Mouse (Mus musculus) midbrain, embryonic 12.5 days (tissue): Measurements from ENCODE around the gene Zfp865. TPM values are rescaled to one million over a fixed set of nuclear protein-coding genes. Genes with fewer than 3 reads are reported as not detected.
"Not testable (repeated sequence)": the region's sequence is repeated elsewhere in the genome, so short reads cannot be mapped to it uniquely, and the experiment has no call there.

Source experiments
- ATAC-seq: fragments of 200-750 bp; cut with Nextera tagmentation; 2 replicates; pipeline ENCODE4 v1.8.0; 2017; ENCODE audit warnings: low read depth, moderate TSS enrichment, moderate library complexity; ENCODE audit not compliant: low FRiP score
- H3K27ac ChIP-seq: fragments of 300-500 bp; sonication (generic); replicated peaks from 2 replicates; pipeline ENCODE4 v1.5.1; 2016; ENCODE audit warnings: mild to moderate bottlenecking
- H3K27me3 ChIP-seq: fragments of 300-500 bp; sonication (generic); 2 replicates; pipeline ENCODE4 v1.6.1; 2016; ENCODE audit warnings: mild to moderate bottlenecking
- H3K36me3 ChIP-seq: fragments of 300-500 bp; sonication (generic); 2 replicates; pipeline ENCODE4 v1.6.1; 2016
- H3K4me1 ChIP-seq: fragments of 300-500 bp; sonication (generic); 2 replicates; pipeline ENCODE4 v1.6.1; 2016
- H3K4me2 ChIP-seq: fragments of 300-500 bp; sonication (generic); replicated peaks from 2 replicates; pipeline ENCODE4 v1.6.1; 2016; ENCODE audit warnings: mild to moderate bottlenecking, moderate library complexity
- H3K4me3 ChIP-seq: fragments of 300-500 bp; sonication (generic); 2 replicates; pipeline ENCODE4 v1.5.1; 2016; ENCODE audit warnings: mild to moderate bottlenecking
- H3K9ac ChIP-seq: fragments of 300-500 bp; sonication (generic); replicated peaks from 2 replicates; pipeline ENCODE4 v1.6.1; 2016; ENCODE audit warnings: mild to moderate bottlenecking, moderate library complexity
- H3K9me3 ChIP-seq: fragments of 300-500 bp; sonication (generic); 2 replicates; pipeline ENCODE4 v1.6.1; 2016; ENCODE audit warnings: mild to moderate bottlenecking
- WGBS: fragments of 180-500 bp; shearing (Covaris S2); methylation state at CpG from one replicate; pipeline ENCODE4 v1.1.7; 2016; 5-methylcytosine and 5-hydroxymethylcytosine counted together
- polyA plus RNA-seq: library from polyadenylated mRNA; unstranded; fragments of >200 nt; fragmentation: Nextera tagmentation; extraction: Ambion mirVana; gene quantifications from 2 replicates; pipeline ENCODE4 v1.2.1, GENCODE M21; 2016

Zfp865 gene
- polyA plus RNA-seq, 1 experiment from 2014 or later, result 7.6 TPM

DNA sequence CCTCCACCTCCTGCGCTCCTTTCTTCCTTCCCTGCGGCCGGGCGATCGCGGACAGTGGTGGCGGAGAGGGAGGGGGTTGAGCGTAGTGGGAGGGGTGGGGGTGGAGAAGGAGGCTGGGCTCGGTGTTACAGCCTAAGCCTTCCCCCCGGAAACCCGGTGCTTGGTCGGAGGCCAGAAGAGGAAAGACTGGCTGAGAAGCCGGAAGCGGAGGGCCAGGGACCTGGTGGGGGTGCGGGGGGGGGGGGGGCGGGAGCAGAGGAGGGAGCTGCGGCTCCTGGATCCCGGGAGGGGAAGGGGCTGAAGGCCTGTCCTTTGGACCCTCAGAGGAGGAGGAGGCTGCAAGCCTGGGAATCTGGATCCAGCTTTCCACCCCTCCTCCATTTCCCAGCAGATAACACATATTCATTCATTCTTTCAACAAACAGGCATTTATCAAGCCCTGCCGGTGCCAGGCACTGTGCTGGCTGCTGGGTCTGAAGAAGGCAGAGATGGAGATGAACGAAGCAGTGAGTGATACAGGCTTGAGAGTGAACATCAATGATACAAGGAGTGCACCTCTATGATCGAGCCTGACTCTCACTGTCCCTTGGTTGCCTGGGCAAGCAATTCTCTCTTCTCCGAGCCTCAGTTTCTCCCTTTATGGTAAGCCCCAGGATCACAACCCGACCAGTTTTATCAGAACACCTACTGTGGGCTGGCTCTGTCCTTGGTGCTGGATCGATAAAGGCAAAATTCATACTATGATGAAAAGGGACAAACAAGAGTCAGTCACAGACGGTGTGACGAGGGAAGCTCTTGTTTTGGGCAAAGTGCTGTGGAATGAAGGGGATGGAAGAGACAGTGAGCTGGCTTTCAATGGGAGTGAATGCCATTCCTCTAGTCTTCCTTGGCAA is 23.9 kb upstream of the Zfp865 start, which contains the start of gene Zfp579:
Zfp579 (minus strand) TSS at position 156 of the 893 bp plus-strand sequence.
- Histone ChIP-seq H3K4me3 (peak within 1 kb of the TSS; percentile 84), H3K27me3 (peaks cover 23% of the 10 kb centered on the region), H3K4me2 (peak within 1 kb of the TSS; percentile 84), H3K4me1 (peaks cover 28% of the 10 kb centered on the region), H3K9me3 (no peaks in the 10 kb centered on the region), H3K27ac (peak within 1 kb of the TSS; percentile 74), H3K9ac (peak within 1 kb of the TSS; percentile 93), H3K36me3 (peaks cover 32% of the 10 kb centered on the region)
- WGBS, result 8% methylated on average over 10 of the region's 26 CpGs
- ATAC-seq, result peak; percentile 87

DNA sequence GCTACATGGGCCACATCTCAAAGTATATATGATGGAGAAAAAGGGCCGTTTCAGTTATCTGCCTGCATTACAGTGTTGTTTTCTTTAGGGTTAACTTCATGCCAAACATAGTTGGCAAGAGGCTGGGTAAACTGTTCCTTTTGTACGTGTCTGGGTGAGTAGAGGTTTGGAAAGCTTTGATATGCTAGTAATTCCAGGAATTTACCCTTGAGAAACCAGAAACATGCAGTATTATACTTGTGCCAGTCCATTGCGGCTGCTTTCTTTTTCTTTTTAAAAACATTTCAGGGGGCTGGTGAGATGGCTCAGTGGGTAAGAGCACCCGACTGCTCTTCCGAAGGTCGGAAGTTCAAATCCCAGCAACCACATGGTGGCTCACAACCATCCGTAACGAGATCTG is 23.2 kb upstream of the Zfp865 start:
- Histone ChIP-seq H3K4me2 (peak overlapping the region; percentile 84), H3K4me1 (peaks cover 28% of the 10 kb centered on the region), H3K9ac (peak overlapping the region; percentile 93), H3K4me3 (peak overlapping the region; percentile 84), H3K27me3 (peaks cover 23% of the 10 kb centered on the region), H3K9me3 (no peaks in the 10 kb centered on the region), H3K36me3 (peaks cover 25% of the 10 kb centered on the region), H3K27ac (peak overlapping the region; percentile 74)
- WGBS, result 73% methylated on average over 8 of the region's 8 CpGs
- ATAC-seq, result no peak

DNA sequence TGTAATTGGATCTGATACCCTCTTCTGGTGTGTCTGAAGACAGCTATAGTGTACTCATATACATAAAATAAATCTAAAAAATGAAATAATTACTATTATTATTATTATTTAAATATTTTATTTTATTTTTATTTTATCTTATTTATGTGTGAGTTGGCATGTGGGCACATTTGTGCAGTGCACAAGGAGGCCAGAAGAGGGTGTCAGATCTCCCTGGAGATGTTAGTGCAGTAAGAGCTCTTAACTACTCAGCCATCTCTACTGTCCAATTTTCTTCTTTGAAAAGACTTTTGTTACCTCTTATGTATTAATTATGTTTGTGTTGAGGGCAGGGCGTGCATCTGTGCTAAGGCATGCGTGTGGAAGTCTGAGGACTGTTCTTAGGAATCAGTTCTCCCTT is 20.3 kb upstream of the Zfp865 start:
- Histone ChIP-seq H3K27me3 (peaks cover 3% of the 10 kb centered on the region), H3K4me2 (no peak overlapping the region), H3K4me1 (peaks cover 12% of the 10 kb centered on the region), H3K4me3 (no peak overlapping the region), H3K9me3 (no peaks in the 10 kb centered on the region), H3K36me3 (no peaks in the 10 kb centered on the region), H3K9ac (no peak overlapping the region), H3K27ac (no peak overlapping the region)
- no peak for ATAC-seq
- WGBS, result 74% methylated on average over 2 of the region's 2 CpGs

DNA sequence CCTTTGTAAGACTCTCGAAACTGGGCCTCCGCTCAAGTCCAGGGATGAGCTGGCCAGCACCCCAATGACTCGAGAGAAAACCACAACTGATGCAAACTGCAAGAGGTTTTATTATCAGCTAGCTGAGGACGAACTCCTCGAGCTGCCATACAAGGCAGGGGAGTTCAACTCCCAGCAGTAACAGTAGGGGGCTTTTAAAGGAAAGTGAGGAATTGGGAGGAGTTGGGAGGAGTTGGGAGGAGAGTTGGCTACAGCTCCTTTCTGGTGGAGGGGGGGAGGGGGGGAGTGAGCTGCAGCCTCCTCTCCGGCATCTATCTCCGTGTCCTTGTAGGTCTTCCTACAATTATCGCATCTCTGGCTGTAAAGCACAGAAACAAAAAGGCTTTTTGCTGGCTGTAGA is 17.3 kb upstream of the Zfp865 start:
- peaks cover 20% of the 10 kb centered on the region for H3K36me3 ChIP-seq
- H3K4me1 ChIP-seq, H3K4me2 ChIP-seq, H3K27ac ChIP-seq, H3K27me3 ChIP-seq, H3K4me3 ChIP-seq, ATAC-seq, H3K9me3 ChIP-seq, H3K9ac ChIP-seq: not testable (repeated sequence)
- 81% methylated on average over 8 of the region's 8 CpGs for WGBS

DNA sequence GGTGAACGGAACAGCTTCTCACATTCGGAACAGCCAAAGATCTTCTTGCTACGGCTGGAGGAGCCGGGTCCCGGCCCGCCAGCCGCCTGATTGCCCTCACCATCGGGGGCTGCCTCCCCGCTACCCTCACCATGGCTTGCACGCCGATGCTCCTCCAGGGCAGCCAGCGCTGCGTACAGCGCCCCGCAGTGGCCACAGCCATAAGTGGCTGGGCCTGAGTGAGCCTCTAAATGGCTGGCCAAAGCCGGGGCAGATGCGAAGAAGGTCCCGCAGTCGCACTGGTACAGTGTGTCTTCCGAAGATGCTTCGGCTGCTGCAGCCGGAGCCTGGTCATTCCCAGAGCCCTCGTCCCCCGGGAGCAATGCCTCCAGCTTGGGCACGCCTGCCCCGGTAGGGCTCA is 11.9 kb upstream of the Zfp865 start:
- Histone ChIP-seq H3K9me3 (no peaks in the 10 kb centered on the region), H3K4me3 (no peak overlapping the region), H3K4me2 (no peak overlapping the region), H3K27ac (no peak overlapping the region), H3K27me3 (no peaks in the 10 kb centered on the region), H3K36me3 (peaks cover 70% of the 10 kb centered on the region), H3K9ac (no peak overlapping the region), H3K4me1 (0 out of 2 replicates have a peak, but pooled peaks cover under 1% of the 10 kb centered on the region)
- WGBS, result 97% methylated on average over 26 of the region's 26 CpGs
- ATAC-seq, result 0 out of 2 replicates have a peak, but pooled peaks have one; percentile 10

DNA sequence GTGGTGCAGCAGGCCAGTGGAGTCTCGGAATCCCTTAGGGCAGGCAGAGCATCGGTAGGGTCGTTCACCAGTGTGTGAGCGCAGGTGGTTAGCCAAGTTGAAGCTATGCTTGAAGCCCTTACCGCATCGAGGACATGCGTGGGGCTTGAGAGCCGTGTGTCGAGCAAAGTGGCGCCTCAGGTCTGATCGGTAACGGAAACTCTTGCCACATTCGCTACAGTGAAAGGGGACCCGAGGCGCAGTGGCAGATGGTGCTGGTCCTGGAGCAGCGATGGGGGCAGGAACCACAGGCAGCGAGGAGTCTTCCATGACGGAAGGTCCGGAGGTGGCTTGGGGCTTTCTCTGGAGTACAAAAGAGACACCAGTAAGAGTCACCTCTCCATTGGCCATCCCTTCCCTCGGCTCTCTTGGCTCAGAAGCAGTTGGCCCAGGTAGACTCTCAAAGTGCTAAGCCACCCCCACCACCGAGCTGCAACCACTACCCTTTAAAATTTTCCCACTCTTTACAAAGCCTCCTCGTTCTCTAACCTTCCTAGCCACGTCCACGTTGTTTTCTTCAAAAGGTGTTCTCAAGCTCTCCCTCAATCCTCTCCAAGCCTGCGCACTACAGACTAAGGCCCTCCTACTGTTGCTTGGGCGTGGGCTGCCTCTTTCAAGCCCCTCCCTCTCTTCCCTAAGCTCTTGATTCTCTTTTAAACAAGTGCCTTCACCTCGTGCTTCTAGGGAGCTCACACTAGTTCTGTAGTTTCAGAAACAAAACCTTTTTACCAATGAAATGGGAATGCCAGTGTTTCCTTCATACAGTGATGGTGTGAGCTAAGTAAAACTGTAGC is 7.3 kb upstream of the Zfp865 start:
- ATAC-seq, result no peak
- no peaks in the 10 kb centered on the region for H3K27me3 ChIP-seq
- peak overlapping the region; percentile 55; the same call in 1 of the 2 replicates for H3K4me2 ChIP-seq
- 90% methylated on average over 27 of the region's 27 CpGs for WGBS
- H3K9me3 ChIP-seq, result no peaks in the 10 kb centered on the region
- no peak overlapping the region for H3K4me3 ChIP-seq
- H3K4me1 ChIP-seq, result peaks cover 10% of the 10 kb centered on the region
- H3K9ac ChIP-seq, result no peak overlapping the region
- peaks cover 54% of the 10 kb centered on the region for H3K36me3 ChIP-seq
- H3K27ac ChIP-seq, result no peak overlapping the region

DNA sequence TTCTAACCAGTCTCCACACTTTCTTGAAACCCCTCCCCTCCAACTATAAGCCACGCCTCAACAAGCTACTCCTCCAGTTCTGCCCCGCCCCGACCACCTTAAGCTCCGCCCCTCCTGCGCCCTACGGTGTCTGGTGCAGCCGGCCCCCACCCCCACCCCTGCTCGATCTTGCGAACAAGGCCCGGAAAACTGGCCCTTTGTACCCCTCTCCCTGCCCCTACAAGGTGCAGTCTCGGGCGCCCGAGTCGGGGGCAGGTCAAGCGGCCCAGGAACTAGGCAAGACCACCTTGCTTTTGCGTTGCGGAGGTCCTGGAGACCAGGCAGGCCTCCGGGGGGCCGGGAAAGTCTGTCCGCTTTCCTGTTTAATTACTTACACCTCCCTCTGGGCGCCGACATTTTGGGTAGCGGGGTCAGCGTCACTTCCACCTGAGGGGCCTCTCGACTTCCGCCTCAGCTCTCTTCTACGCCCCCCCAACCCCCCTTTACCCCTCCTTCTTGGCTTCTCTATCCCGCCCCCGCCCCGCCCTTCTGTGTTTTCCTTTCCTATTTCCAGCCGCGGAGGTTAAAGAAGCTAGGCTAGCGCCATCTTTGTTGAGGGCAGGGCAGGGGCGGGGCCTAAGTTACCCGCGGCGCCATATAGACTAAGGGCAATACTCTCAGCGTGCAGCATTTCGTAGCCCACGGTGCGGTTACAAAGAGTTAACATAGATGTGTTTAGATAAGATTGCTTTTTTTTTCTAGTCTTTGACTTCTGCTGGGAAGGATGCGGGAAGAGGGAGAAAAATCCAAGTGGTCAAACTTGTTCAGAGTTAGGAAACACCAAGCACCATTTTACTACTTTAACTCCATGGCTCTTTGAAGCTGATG is 5.7 kb upstream of the Zfp865 start, which contains the start of the genes Zfp524 and Fiz1:
Zfp524 (plus strand) TSS at position 165 of the 867 bp plus-strand sequence.
Fiz1 (minus strand) TSS at position 447 of the 867 bp plus-strand sequence.
- ATAC-seq, result peak; percentile 82
- under 1% methylated on average over 38 of the region's 42 CpGs for WGBS
- Histone ChIP-seq H3K36me3 (peaks cover 38% of the 10 kb centered on the region), H3K9me3 (no peaks in the 10 kb centered on the region), H3K4me3 (peak within 1 kb of the TSS; percentile 72), H3K4me2 (peak within 1 kb of the TSS; percentile 55), H3K27ac (peak within 1 kb of the TSS; percentile 96), H3K9ac (peak within 1 kb of the TSS; percentile 88), H3K27me3 (no peaks in the 10 kb centered on the region), H3K4me1 (peaks cover 10% of the 10 kb centered on the region)

DNA sequence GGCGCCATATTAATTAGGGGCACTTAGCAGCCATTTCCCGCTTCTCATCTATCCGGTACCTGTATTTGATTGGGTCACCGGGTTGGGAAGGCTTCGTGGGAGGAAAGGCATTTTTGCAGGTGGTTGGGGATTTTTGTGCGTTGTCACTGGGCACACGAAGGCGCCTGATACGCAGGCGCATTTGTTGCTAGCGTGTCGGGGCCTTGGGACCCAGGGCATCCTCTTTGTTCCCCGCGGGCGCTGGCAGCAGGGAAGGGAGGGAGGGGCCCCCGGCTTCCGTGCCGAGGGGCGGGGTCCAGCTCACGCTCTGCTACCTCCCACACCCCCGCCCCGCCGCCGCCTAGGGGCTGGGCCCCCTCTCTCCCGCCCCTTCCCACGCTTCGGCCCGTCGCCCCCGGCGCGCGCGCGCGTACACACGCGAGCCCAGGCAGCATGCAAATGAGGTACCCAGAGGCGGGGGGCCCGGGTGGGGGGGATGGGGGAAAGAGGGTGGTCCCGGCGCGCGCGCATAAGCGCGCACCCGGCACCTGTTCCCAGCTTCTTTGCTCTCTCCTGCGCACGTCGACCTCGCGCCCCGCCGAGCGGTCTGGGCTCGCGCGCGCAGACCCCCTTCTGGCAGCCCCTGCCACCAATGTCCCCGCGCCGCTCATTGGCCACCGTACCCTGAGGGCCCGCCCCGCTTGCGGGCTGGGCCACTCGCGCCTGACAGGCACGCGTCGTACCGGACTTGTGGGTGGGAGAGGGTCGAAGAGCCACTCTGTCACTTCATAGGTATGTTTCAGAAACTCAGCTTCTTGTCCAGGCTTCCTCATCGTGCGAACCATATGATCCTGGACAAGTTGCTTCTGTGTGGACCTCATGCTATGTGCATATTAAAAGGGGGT is 4.8 kb upstream of the Zfp865 start, which contains the start of gene Gm44973:
Gm44973 (plus strand) TSS at position 379 of the 884 bp plus-strand sequence.
- H3K4me2 ChIP-seq, result peak within 1 kb of the TSS; percentile 55
- H3K27ac ChIP-seq, result peak within 1 kb of the TSS; percentile 96
- peak within 1 kb of the TSS; percentile 88 for H3K9ac ChIP-seq
- peak; percentile 80 for ATAC-seq
- H3K9me3 ChIP-seq, result no peaks in the 10 kb centered on the region
- H3K36me3 ChIP-seq, result peaks cover 29% of the 10 kb centered on the region
- no peaks in the 10 kb centered on the region for H3K27me3 ChIP-seq
- peak within 1 kb of the TSS; percentile 72 for H3K4me3 ChIP-seq
- H3K4me1 ChIP-seq, result peaks cover 12% of the 10 kb centered on the region
- WGBS, result under 1% methylated on average over 50 of the region's 76 CpGs

DNA sequence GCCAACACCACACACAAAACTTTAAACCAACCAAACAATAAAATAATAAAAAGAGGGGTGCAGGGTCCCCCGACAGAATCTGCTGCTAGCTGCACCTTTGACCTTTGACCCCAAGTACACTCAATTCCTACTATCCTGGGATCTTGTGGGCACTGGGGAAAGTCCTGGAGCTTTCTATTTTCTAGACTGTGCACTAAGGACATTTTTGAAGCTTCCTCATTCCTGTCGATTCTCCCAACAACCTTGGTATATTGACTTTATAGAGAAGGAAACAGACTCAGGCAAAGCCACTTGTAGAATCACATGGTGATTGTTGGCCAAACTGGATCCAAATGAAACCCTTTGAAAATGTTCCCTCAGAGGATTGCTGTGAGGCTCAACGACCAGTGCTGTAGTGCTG is 4.1 kb upstream of the Zfp865 start:
- Histone ChIP-seq H3K4me3 (peak overlapping the region; percentile 72), H3K4me2 (peak overlapping the region; percentile 55), H3K4me1 (peaks cover 15% of the 10 kb centered on the region), H3K27me3 (no peaks in the 10 kb centered on the region), H3K9ac (peak overlapping the region; percentile 88; the same call in 1 of the 2 replicates), H3K9me3 (no peaks in the 10 kb centered on the region), H3K27ac (peak overlapping the region; percentile 96), H3K36me3 (peaks cover 22% of the 10 kb centered on the region)
- WGBS, result 69% methylated on average over 3 of the region's 3 CpGs
- no peak for ATAC-seq

DNA sequence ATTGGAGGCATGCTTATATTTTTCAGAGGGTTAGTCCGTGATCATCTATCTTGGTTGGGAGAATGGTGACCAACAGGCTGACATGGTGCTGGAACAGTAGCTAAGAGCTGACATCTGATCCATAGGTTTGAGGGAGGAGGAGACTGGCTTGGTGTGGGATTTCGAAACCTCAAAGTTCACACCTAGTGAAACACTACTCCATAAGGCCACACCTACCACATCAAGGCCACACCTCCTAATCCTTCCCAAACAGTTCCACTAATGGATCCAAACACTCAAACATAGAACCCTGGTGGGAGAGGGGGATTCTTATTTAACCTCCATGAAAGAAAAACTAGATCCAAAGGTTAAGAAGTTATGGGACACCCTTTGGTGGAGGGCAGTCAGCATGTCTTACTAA is 3.3 kb upstream of the Zfp865 start:
- Histone ChIP-seq H3K36me3 (peaks cover 15% of the 10 kb centered on the region), H3K4me3 (no peak overlapping the region), H3K4me1 (peaks cover 24% of the 10 kb centered on the region), H3K4me2 (no peak overlapping the region), H3K9me3 (no peaks in the 10 kb centered on the region), H3K27me3 (no peaks in the 10 kb centered on the region), H3K27ac (no peak overlapping the region), H3K9ac (no peak overlapping the region)
- ATAC-seq, result no peak
- WGBS, result 94% methylated on average over 2 of the region's 2 CpGs
